Mouse (Mus musculus): ENCODE data around the gene Runx1.

- no peak for TF ChIP-seq GATA1 (IDR thresholded peaks at IDR 0.05; ENCODE audit: borderline replicate concordance, low read length)
- TF ChIP-seq FLI1 (IDR thresholded peaks at IDR 0.05; ENCODE audit: low read length), result no peak
These were observed 734 bp upstream of the Runx1 start for GRCm38 (mm10) chr16:92826683-92827082.

All from megakaryocyte, embryonic 14.5 days (primary cell).